Mouse (Mus musculus) ES-E14 (cell line): ENCODE measurements around the gene Serpine3.

Source experiments
- HCFC1 ChIP-seq: IDR thresholded peaks from 2 replicates; pipeline ENCODE4 v1.6.1; 2012; ENCODE audit warnings: low read length, inconsistent platforms, borderline replicate concordance; ENCODE audit not compliant: insufficient read depth
- ZNF384 ChIP-seq: IDR thresholded peaks from 2 replicates; pipeline ENCODE4 v1.6.1; 2012; ENCODE audit warnings: low read depth, low read length, inconsistent platforms

GRCm38 (mm10) chr14:62650376-62650775 is 13.1 kb upstream of the Serpine3 start:
- TF ChIP-seq ZNF384: no peak
- TF ChIP-seq HCFC1: no peak
